Mouse (Mus musculus) spleen, adult 10 weeks (tissue): ENCODE measurements around the gene Pbrm1. TPM values are rescaled to one million over a fixed set of nuclear protein-coding genes. Genes with fewer than 3 reads are reported as not detected.

Source experiments
- polyA plus RNA-seq: library from polyadenylated mRNA; stranded (reverse); fragments of 350-450 nt; fragmentation: Illumina TruSeq; extraction: RNeasy Lipid Tissue Mini Kit (QIAGEN cat#74804); gene quantifications from one replicate; pipeline ENCODE4 v1.2.3, GENCODE M21; 2015; ENCODE audit warnings: low replicate concordance; ENCODE audit not compliant: insufficient read depth

Pbrm1 gene
- 58.5 TPM for polyA plus RNA-seq

GRCm38 (mm10) chr14:31018860-31019291, at the start of gene Pbrm1, which contains the start of gene Gnl3:
Gene Pbrm1 (plus strand): TSS chr14:31019138.
Gene Gnl3 (minus strand): TSS chr14:31019152.

GRCm38 (mm10) chr14:31001307-31002205, 17.4 kb upstream of the Pbrm1 start, which contains the start of the genes Glt8d1 and Spcs1:
Gene Glt8d1 (plus strand): TSS chr14:31001400.
Gene Spcs1 (minus strand): TSS chr14:31001672.

GRCm38 (mm10) chr14:31128826-31129219, 109.9 kb downstream of the Pbrm1 start, which contains the start of gene Smim4:
Gene Smim4 (minus strand): TSS chr14:31128956.

GRCm38 (mm10) chr14:31130236-31131220, 111.6 kb downstream of the Pbrm1 start, which contains the start of gene Nt5dc2:
Gene Nt5dc2 (plus strand): TSS chr14:31131053.

GRCm38 (mm10) chr14:31168425-31168824, 149.5 kb downstream of the Pbrm1 start, which contains the start of gene Stab1:
Gene Stab1 (minus strand): TSS chr14:31168641.

Other genes starting within 250 kb of the Pbrm1 start
- gene Tmem110, start 193.5 kb upstream of the Pbrm1 start, polyA plus RNA-seq, result 14.4 TPM
- 5.7 TPM for gene Mustn1, start 139.9 kb upstream of the Pbrm1 start, polyA plus RNA-seq
- 0.52 TPM for gene Itih4, start 132.7 kb upstream of the Pbrm1 start, polyA plus RNA-seq
- 2.7 TPM for gene Itih3, start 95.4 kb upstream of the Pbrm1 start, polyA plus RNA-seq
- not detected for gene Itih1, start 75.8 kb upstream of the Pbrm1 start, polyA plus RNA-seq
- gene Nek4, start 67.8 kb upstream of the Pbrm1 start, polyA plus RNA-seq, result 9.1 TPM
- gene Glt8d1, start 17.7 kb upstream of the Pbrm1 start, polyA plus RNA-seq, result 61.0 TPM
- 271 TPM for gene Spcs1, start 17.5 kb upstream of the Pbrm1 start, polyA plus RNA-seq
- 151 TPM for gene Gnl3, start within 50 bp of the Pbrm1 start, polyA plus RNA-seq
- 17.8 TPM for gene Smim4, start 109.8 kb downstream of the Pbrm1 start, polyA plus RNA-seq
- gene Nt5dc2, start 111.9 kb downstream of the Pbrm1 start, polyA plus RNA-seq, result 3.0 TPM
- 24.1 TPM for gene Stab1, start 149.5 kb downstream of the Pbrm1 start, polyA plus RNA-seq
- 0.69 TPM for gene Tnnc1, start 189.2 kb downstream of the Pbrm1 start, polyA plus RNA-seq
- 231 TPM for gene Nisch, start 197.8 kb downstream of the Pbrm1 start, polyA plus RNA-seq
- gene Sema3g, start 198.7 kb downstream of the Pbrm1 start, polyA plus RNA-seq, result 5.0 TPM
- 18.6 TPM for gene Phf7, start 232.2 kb downstream of the Pbrm1 start, polyA plus RNA-seq
- 32.3 TPM for gene Bap1, start 232.3 kb downstream of the Pbrm1 start, polyA plus RNA-seq